Mouse (Mus musculus) stomach, embryonic 16.5 days (tissue): ENCODE measurements around the gene Lysmd2. TPM values are rescaled to one million over a fixed set of nuclear protein-coding genes. Genes with fewer than 3 reads are reported as not detected.
"Not testable (repeated sequence)": the region's sequence is repeated elsewhere in the genome, so short reads cannot be mapped to it uniquely, and the experiment has no call there.

Experiments used
- ATAC-seq: fragments of 200-750 bp; cut with Nextera tagmentation; 2 replicates; pipeline ENCODE4 v1.8.0; 2017; ENCODE audit warnings: moderate number of reproducible peaks, moderate TSS enrichment; ENCODE audit not compliant: insufficient read depth, low FRiP score
- H3K27ac ChIP-seq: fragments of 300-500 bp; sonication (generic); 2 replicates; pipeline ENCODE4 v1.5.1; 2014; ENCODE audit warnings: low read length
- H3K27me3 ChIP-seq: fragments of 300-500 bp; sonication (generic); 2 replicates; pipeline ENCODE4 v1.6.1; 2014; ENCODE audit warnings: low read length, control low read depth, mixed read lengths; ENCODE audit not compliant: control insufficient read depth, insufficient read depth
- H3K36me3 ChIP-seq: fragments of 300-500 bp; sonication (generic); 2 replicates; pipeline ENCODE4 v1.6.1; 2014; ENCODE audit warnings: low read length; ENCODE audit not compliant: control insufficient read depth, insufficient read depth
- H3K4me1 ChIP-seq: fragments of 300-500 bp; sonication (generic); 2 replicates; pipeline ENCODE4 v1.6.1; 2014; ENCODE audit warnings: low read length, control low read depth, mixed read lengths; ENCODE audit not compliant: control insufficient read depth, insufficient read depth
- H3K4me2 ChIP-seq: fragments of 300-500 bp; sonication (generic); 2 replicates; pipeline ENCODE4 v1.6.1; 2014; ENCODE audit warnings: low read depth, low read length, mixed read lengths
- H3K4me3 ChIP-seq: fragments of 300-500 bp; sonication (generic); replicated peaks from 2 replicates; pipeline ENCODE4 v1.5.1; 2014; ENCODE audit warnings: mild to moderate bottlenecking, low read length
- H3K9ac ChIP-seq: fragments of 300-500 bp; sonication (generic); 2 replicates; pipeline ENCODE4 v1.6.1; 2014; ENCODE audit warnings: low read length
- H3K9me3 ChIP-seq: fragments of 300-500 bp; sonication (generic); replicated peaks from 2 replicates; pipeline ENCODE4 v1.6.1; 2016; ENCODE audit warnings: low read length, control low read depth; ENCODE audit not compliant: control insufficient read depth
- WGBS: fragments of 180-500 bp; shearing (Covaris S2); extraction: QIAGEN DNeasy Blood & Tissue Kit; methylation state at CpG from one replicate; pipeline ENCODE4 v1.1.7; 2014; 5-methylcytosine and 5-hydroxymethylcytosine counted together
- polyA plus RNA-seq: library from polyadenylated mRNA; unstranded; fragments of >200 nt; fragmentation: Nextera tagmentation; extraction: Ambion mirVana; gene quantifications from 2 replicates; pipeline ENCODE4 v1.2.1, GENCODE M21; 2015

Gene Lysmd2
- polyA plus RNA-seq, 1 experiment from 2014 or later, result 25.9 TPM

- not testable (repeated sequence) for H3K36me3 ChIP-seq, H3K9ac ChIP-seq, H3K27ac ChIP-seq, H3K9me3 ChIP-seq, H3K4me3 ChIP-seq, H3K27me3 ChIP-seq, ATAC-seq, H3K4me1 ChIP-seq, H3K4me2 ChIP-seq
- 80% methylated on average over 2 of the region's 2 CpGs for WGBS
Measured at GRCm38 (mm10) chr9:75619761-75620160, 5.8 kb upstream of the Lysmd2 start.

- no peak overlapping the region for H3K27ac ChIP-seq
- no peaks in the 10 kb centered on the region for H3K27me3 ChIP-seq
Measured at GRCm38 (mm10) chr9:75621428-75621827, 4.1 kb upstream of the Lysmd2 start.

GRCm38 (mm10) chr9:75624983-75625555 lies 472 bp upstream of the Lysmd2 start:
- ATAC-seq, result peak; percentile 42; the same call in 1 of the 2 replicates
- H3K4me2 ChIP-seq, result peak overlapping the region; percentile 82

More at GRCm38 (mm10) chr9:75621428-75621827, 4.1 kb upstream of the Lysmd2 start:
- peaks cover 4% of the 10 kb centered on the region; the same call in 1 of the 2 replicates for H3K4me1 ChIP-seq
- H3K4me2 ChIP-seq, result no peak overlapping the region
- no peak overlapping the region for H3K9ac ChIP-seq
- 70% methylated on average over 3 of the region's 3 CpGs for WGBS
- no peaks in the 10 kb centered on the region for H3K9me3 ChIP-seq
- H3K4me3 ChIP-seq, result no peak overlapping the region
- H3K36me3 ChIP-seq, result no peaks in the 10 kb centered on the region
- no peak for ATAC-seq

GRCm38 (mm10) chr9:75626308-75626604 lies 715 bp downstream of the Lysmd2 start:
- Histone ChIP-seq H3K9me3 (no peaks in the 10 kb centered on the region), H3K4me2 (peak overlapping the region; percentile 82), H3K9ac (peak overlapping the region; percentile 95), H3K36me3 (no peaks in the 10 kb centered on the region), H3K27me3 (no peaks in the 10 kb centered on the region), H3K4me3 (peak overlapping the region; percentile 76), H3K27ac (peak overlapping the region; percentile 83), H3K4me1 (peaks cover 11% of the 10 kb centered on the region)
- ATAC-seq, result no peak
- 1% methylated on average over 14 of the region's 14 CpGs for WGBS

More at GRCm38 (mm10) chr9:75624983-75625555, 472 bp upstream of the Lysmd2 start:
- H3K4me1 ChIP-seq, result peaks cover 4% of the 10 kb centered on the region; the same call in 1 of the 2 replicates
- peak overlapping the region; percentile 95 for H3K9ac ChIP-seq
- no peaks in the 10 kb centered on the region for H3K9me3 ChIP-seq
- 16% methylated on average over 18 of the region's 18 CpGs for WGBS
- peak overlapping the region; percentile 83 for H3K27ac ChIP-seq
- no peaks in the 10 kb centered on the region for H3K36me3 ChIP-seq
- peak overlapping the region; percentile 76 for H3K4me3 ChIP-seq
- H3K27me3 ChIP-seq, result no peaks in the 10 kb centered on the region

GRCm38 (mm10) chr9:75630823-75631454 lies 5.4 kb downstream of the Lysmd2 start:
- no peaks in the 10 kb centered on the region for H3K27me3 ChIP-seq
- H3K4me2 ChIP-seq, result no peak overlapping the region
- no peaks in the 10 kb centered on the region for H3K9me3 ChIP-seq
- H3K9ac ChIP-seq, result 0 out of 2 replicates have a peak overlapping the region, but pooled peaks have one; percentile 18
- peaks cover 20% of the 10 kb centered on the region for H3K4me1 ChIP-seq
- H3K4me3 ChIP-seq, result no peak overlapping the region
- 64% methylated on average over 8 of the region's 8 CpGs for WGBS
- ATAC-seq, result no peak
- H3K27ac ChIP-seq, result peak overlapping the region; percentile 25
- H3K36me3 ChIP-seq, result 0 out of 2 replicates have a peak, but pooled peaks cover 2% of the 10 kb centered on the region

- H3K9me3 ChIP-seq, result no peaks in the 10 kb centered on the region
- H3K27ac ChIP-seq, result no peak overlapping the region
- H3K9ac ChIP-seq, result peak overlapping the region; percentile 39
- no peak for ATAC-seq
- H3K4me3 ChIP-seq, result no peak overlapping the region
- H3K27me3 ChIP-seq, result no peaks in the 10 kb centered on the region
- H3K4me2 ChIP-seq, result no peak overlapping the region
- peaks cover 20% of the 10 kb centered on the region for H3K4me1 ChIP-seq
- 31% methylated on average over 10 of the region's 10 CpGs for WGBS
- 0 out of 2 replicates have a peak, but pooled peaks cover 2% of the 10 kb centered on the region for H3K36me3 ChIP-seq
Measured at GRCm38 (mm10) chr9:75632111-75632510, 6.6 kb downstream of the Lysmd2 start.

GRCm38 (mm10) chr9:75632902-75633301 lies 7.4 kb downstream of the Lysmd2 start:
- Histone ChIP-seq H3K4me2 (no peak overlapping the region), H3K27ac (no peak overlapping the region), H3K27me3 (no peaks in the 10 kb centered on the region), H3K36me3 (0 out of 2 replicates have a peak, but pooled peaks cover 2% of the 10 kb centered on the region), H3K9me3 (no peaks in the 10 kb centered on the region), H3K4me1 (peaks cover 20% of the 10 kb centered on the region), H3K4me3 (no peak overlapping the region), H3K9ac (no peak overlapping the region)
- WGBS, result 39% methylated on average over 1 of the region's 1 CpGs
- ATAC-seq, result no peak

- Histone ChIP-seq H3K27me3 (no peaks in the 10 kb centered on the region), H3K4me3 (no peak overlapping the region), H3K9ac (no peak overlapping the region), H3K4me1 (peaks cover 20% of the 10 kb centered on the region), H3K9me3 (no peaks in the 10 kb centered on the region), H3K4me2 (no peak overlapping the region), H3K27ac (no peak overlapping the region), H3K36me3 (0 out of 2 replicates have a peak, but pooled peaks cover 2% of the 10 kb centered on the region)
- ATAC-seq, result no peak
- 86% methylated on average over 8 of the region's 8 CpGs for WGBS
Measured at GRCm38 (mm10) chr9:75633603-75634002, 8.1 kb downstream of the Lysmd2 start.

DNA sequence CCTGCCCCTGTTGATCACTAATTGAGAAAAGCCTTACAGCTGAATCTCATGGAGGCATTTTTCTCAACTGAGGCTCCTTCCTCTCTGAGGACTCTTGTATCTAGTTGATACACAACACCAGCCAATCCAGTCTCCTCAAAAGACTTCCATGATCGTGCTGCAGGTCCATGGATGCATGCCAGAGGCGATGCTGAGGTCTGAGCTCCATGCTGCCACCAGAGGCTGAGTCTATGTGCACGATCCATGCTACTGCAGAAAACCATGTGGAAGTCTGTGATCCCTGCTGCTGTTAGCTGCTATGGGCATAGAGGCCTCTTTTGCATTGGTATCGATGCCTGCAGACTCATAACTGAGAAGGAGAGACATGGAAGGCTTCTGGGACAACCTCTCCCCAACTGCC lies 8.7 kb downstream of the Lysmd2 start:
- no peaks in the 10 kb centered on the region for H3K27me3 ChIP-seq

More for the DNA sequence above, 8.7 kb downstream of the Lysmd2 start:
- Histone ChIP-seq H3K27ac (no peak overlapping the region), H3K4me2 (no peak overlapping the region), H3K4me1 (peaks cover 20% of the 10 kb centered on the region), H3K4me3 (no peak overlapping the region), H3K36me3 (0 out of 2 replicates have a peak, but pooled peaks cover 2% of the 10 kb centered on the region), H3K9me3 (no peaks in the 10 kb centered on the region), H3K9ac (no peak overlapping the region)
- WGBS, result 89% methylated on average over 4 of the region's 4 CpGs
- no peak for ATAC-seq
